Comparison of ENCODE assay signal across 24 mouse cellular contexts in genomic region chr5:127281186-127281585, GRCm38 (mm10).
"Had no signal": no experiment of that assay in that cellular context is flagged by ENCODE, and none has a peak within 500 bp of the region (broad histone marks: within the 10 kb centered on the region; RNA-seq: fewer than 3 reads in every experiment).

No protein-coding gene starts in this region.

- H3K4me1 ChIP-seq: intestine, embryonic 15.5 days had no signal

- H3K27ac ChIP-seq: gastrocnemius, adult 2 months; heart, adult 2 months; hindbrain, embryonic 10.5 days; hindbrain, embryonic 12.5 days; hindbrain, embryonic 14.5 days; intestine, embryonic 15.5 days; layer of hippocampus, adult 2 months; left cerebral cortex, adult 2 months; limb, embryonic 10.5 days; limb, embryonic 12.5 days had no signal

- H3K4me2 ChIP-seq: hindbrain, embryonic 12.5 days; hindbrain, embryonic 14.5 days; intestine, embryonic 15.5 days; limb, embryonic 12.5 days; liver, embryonic 11.5 days had no signal

- ATAC-seq: hindbrain, embryonic 16.5 days; inflammation-experienced regulatory T-cells, adult 6 months; intestine, embryonic 15.5 days; intestine, postnatal 0 days had no signal

- DNase-seq: gastrocnemius, adult 2 months; gastrocnemius, postnatal 10 days; gastrocnemius, postnatal 25 days; heart, adult 2 months; heart, postnatal 10 days; heart, postnatal 4 days; kidney, adult 18-20 months; kidney, adult 8-10 months; kidney, postnatal 10 days; kidney, postnatal 25 days; kidney, postnatal 4 days; liver had no signal

- H3K27me3 ChIP-seq: intestine, embryonic 15.5 days; limb, embryonic 12.5 days had no signal

- H3K9me3 ChIP-seq: hindbrain, embryonic 10.5 days; hindbrain, embryonic 12.5 days; intestine, embryonic 15.5 days; limb, embryonic 10.5 days; limb, embryonic 12.5 days had no signal

- H3K4me3 ChIP-seq: gastrocnemius, adult 2 months; heart, adult 2 months; hindbrain, embryonic 10.5 days; hindbrain, embryonic 12.5 days; intestine, embryonic 15.5 days; layer of hippocampus, adult 2 months; left cerebral cortex, adult 2 months; limb, embryonic 10.5 days; limb, embryonic 12.5 days had no signal

- H3K36me3 ChIP-seq: hindbrain, embryonic 12.5 days; intestine, embryonic 15.5 days had no signal

- H3K9ac ChIP-seq: hindbrain, embryonic 12.5 days; hindbrain, embryonic 14.5 days; intestine, embryonic 15.5 days; limb, embryonic 12.5 days had no signal
